Mouse (Mus musculus) forebrain, embryonic 14.5 days (tissue): ENCODE measurements around the gene Slc5a4a. TPM values are rescaled to one million over a fixed set of nuclear protein-coding genes. Genes with fewer than 3 reads are reported as not detected.

Source experiments
- ATAC-seq: fragments of 200-750 bp; cut with Nextera tagmentation; 2 replicates; pipeline ENCODE4 v1.8.0; 2017; ENCODE audit warnings: mild to moderate bottlenecking, moderate library complexity
- DNase-seq: peaks from one replicate; pipeline ENCODE4 v3.0.0-alpha.2; 2015; ENCODE audit warnings: low spot score
- H3K27ac ChIP-seq: fragments of 300-500 bp; sonication (generic); 2 replicates; pipeline ENCODE4 v1.5.1; 2014; ENCODE audit warnings: low read depth, mild to moderate bottlenecking, control low read depth, low read length, moderate library complexity
- H3K27me3 ChIP-seq: fragments of 300-500 bp; sonication (generic); replicated peaks from 2 replicates; pipeline ENCODE4 v1.6.1; 2014; ENCODE audit warnings: low read length, control low read depth, mixed read lengths; ENCODE audit not compliant: control insufficient read depth, insufficient read depth
- H3K36me3 ChIP-seq: fragments of 300-500 bp; sonication (generic); 2 replicates; pipeline ENCODE4 v1.6.1; 2014; ENCODE audit warnings: low read length, control low read depth; ENCODE audit not compliant: control insufficient read depth, insufficient read depth
- H3K4me1 ChIP-seq: fragments of 300-500 bp; sonication (generic); 2 replicates; pipeline ENCODE4 v1.6.1; 2014; ENCODE audit warnings: antibody characterized with exemption, low read length, control low read depth; ENCODE audit not compliant: control insufficient read depth, insufficient read depth
- H3K4me2 ChIP-seq: fragments of 300-500 bp; sonication (generic); 2 replicates; pipeline ENCODE4 v1.6.1; 2014; ENCODE audit warnings: mild to moderate bottlenecking, control low read depth, low read length
- H3K4me3 ChIP-seq: fragments of 300-500 bp; sonication (generic); 2 replicates; pipeline ENCODE4 v1.5.1; 2014; ENCODE audit warnings: low read depth, low read length, control low read depth
- H3K9ac ChIP-seq: fragments of 300-500 bp; sonication (generic); 2 replicates; pipeline ENCODE4 v1.6.1; 2014; ENCODE audit warnings: mild to moderate bottlenecking, low read length, control low read depth, moderate library complexity
- H3K9me3 ChIP-seq: fragments of 300-500 bp; sonication (generic); replicated peaks from 2 replicates; pipeline ENCODE4 v1.6.1; 2016; ENCODE audit warnings: low read length, control low read depth, mixed read lengths; ENCODE audit not compliant: control insufficient read depth
- WGBS: fragments of 180-500 bp; shearing (Covaris S2); extraction: QIAGEN DNeasy Blood & Tissue Kit; methylation state at CpG from one replicate; pipeline ENCODE4 v1.1.7; 2014; 5-methylcytosine and 5-hydroxymethylcytosine counted together
- polyA plus RNA-seq: library from polyadenylated mRNA; unstranded; fragments of >200 nt; fragmentation: Nextera tagmentation; extraction: Ambion mirVana; gene quantifications from 2 replicates; pipeline ENCODE4 v1.2.1, GENCODE M21; 2014

Gene Slc5a4a
- polyA plus RNA-seq, 1 experiment from 2014 or later, result not detected

- H3K36me3 ChIP-seq, result peaks cover 61% of the 10 kb centered on the region
- ATAC-seq, result no peak
- no peak overlapping the region for H3K9ac ChIP-seq
Measured at GRCm38 (mm10) chr10:76207262-76207796, 60.1 kb downstream of the Slc5a4a start.

DNA sequence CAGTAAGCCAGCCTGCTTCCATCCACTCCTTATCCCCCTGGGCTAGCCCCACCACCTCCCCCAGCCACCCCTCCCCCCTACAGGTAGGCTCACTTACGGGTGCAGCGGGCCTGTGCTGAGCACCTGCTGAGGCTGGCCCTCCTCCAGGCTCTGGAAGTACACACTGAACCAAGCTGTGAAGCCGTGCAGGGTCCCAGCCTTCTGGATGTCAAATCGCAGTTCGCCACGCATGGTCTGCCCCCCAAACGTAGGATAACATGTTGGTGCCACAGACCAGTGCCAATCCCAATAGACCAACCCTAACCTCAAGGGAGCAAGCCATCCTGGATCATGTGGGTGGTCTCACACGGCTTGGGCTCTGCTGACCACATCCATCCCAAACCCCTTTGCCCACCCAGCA, 62.0 kb downstream of the Slc5a4a start:
- Histone ChIP-seq H3K4me3 (no peak overlapping the region), H3K27me3 (no peaks in the 10 kb centered on the region), H3K9ac (no peak overlapping the region), H3K36me3 (peaks cover 78% of the 10 kb centered on the region), H3K27ac (no peak overlapping the region), H3K4me2 (no peak overlapping the region), H3K4me1 (no peaks in the 10 kb centered on the region), H3K9me3 (no peaks in the 10 kb centered on the region)
- ATAC-seq, result no peak
- DNase-seq, result no peak
- WGBS, result 90% methylated on average over 8 of the region's 8 CpGs

More at GRCm38 (mm10) chr10:76207262-76207796, 60.1 kb downstream of the Slc5a4a start:
- H3K27ac ChIP-seq, result no peak overlapping the region
- DNase-seq, result no peak
- H3K9me3 ChIP-seq, result no peaks in the 10 kb centered on the region
- H3K27me3 ChIP-seq, result no peaks in the 10 kb centered on the region
- no peak overlapping the region for H3K4me3 ChIP-seq
- 94% methylated on average over 13 of the region's 13 CpGs for WGBS
- no peak overlapping the region for H3K4me2 ChIP-seq
- H3K4me1 ChIP-seq, result no peaks in the 10 kb centered on the region

DNA sequence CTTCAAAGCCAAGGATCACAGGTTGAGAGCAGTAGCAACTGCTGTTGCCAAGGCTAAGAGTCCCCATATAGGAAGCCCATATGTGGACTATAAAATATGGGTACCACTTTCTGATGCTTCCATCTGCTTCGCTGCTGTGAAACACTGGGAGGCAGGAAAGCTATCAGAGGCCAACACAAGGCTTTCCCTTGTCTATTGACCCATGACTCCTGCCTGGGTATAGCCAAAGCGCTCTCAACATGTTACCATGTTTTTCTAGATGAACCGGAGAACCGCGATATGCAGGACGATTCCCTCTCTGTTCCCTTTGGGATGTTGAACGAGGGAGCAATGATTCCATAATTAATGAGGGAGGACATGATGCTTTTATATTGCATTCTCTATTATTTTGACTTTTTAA, 63.6 kb downstream of the Slc5a4a start:
- Histone ChIP-seq H3K4me3 (no peak overlapping the region), H3K36me3 (peaks cover 93% of the 10 kb centered on the region), H3K4me2 (no peak overlapping the region), H3K9me3 (peaks cover 10% of the 10 kb centered on the region; the same call in 1 of the 2 replicates), H3K27me3 (no peaks in the 10 kb centered on the region), H3K9ac (no peak overlapping the region), H3K27ac (no peak overlapping the region), H3K4me1 (no peaks in the 10 kb centered on the region)
- ATAC-seq (no peak), DNase-seq (no peak)
- 93% methylated on average over 7 of the region's 7 CpGs for WGBS

GRCm38 (mm10) chr10:76212121-76212520, 64.9 kb downstream of the Slc5a4a start:
- no peak overlapping the region for H3K4me2 ChIP-seq
- H3K4me3 ChIP-seq, result no peak overlapping the region
- DNase-seq, result no peak
- no peak overlapping the region for H3K9ac ChIP-seq
- H3K27ac ChIP-seq, result no peak overlapping the region
- ATAC-seq, result no peak
- H3K27me3 ChIP-seq, result no peaks in the 10 kb centered on the region
- H3K4me1 ChIP-seq, result no peaks in the 10 kb centered on the region
- H3K36me3 ChIP-seq, result peaks cover 94% of the 10 kb centered on the region
- peaks cover 10% of the 10 kb centered on the region; the same call in 1 of the 2 replicates for H3K9me3 ChIP-seq
- 95% methylated on average over 6 of the region's 6 CpGs for WGBS

- H3K36me3 ChIP-seq, result peaks cover 92% of the 10 kb centered on the region
- no peak for DNase-seq
- H3K9ac ChIP-seq, result no peak overlapping the region
- H3K4me2 ChIP-seq, result no peak overlapping the region
- no peak overlapping the region for H3K27ac ChIP-seq
- WGBS, result 91% methylated on average over 4 of the region's 4 CpGs
- H3K4me3 ChIP-seq, result no peak overlapping the region
- ATAC-seq, result no peak
- no peaks in the 10 kb centered on the region for H3K4me1 ChIP-seq
- H3K9me3 ChIP-seq, result peaks cover 10% of the 10 kb centered on the region; the same call in 1 of the 2 replicates
- no peaks in the 10 kb centered on the region for H3K27me3 ChIP-seq
Measured at GRCm38 (mm10) chr10:76214161-76214560, 66.9 kb downstream of the Slc5a4a start.

DNA sequence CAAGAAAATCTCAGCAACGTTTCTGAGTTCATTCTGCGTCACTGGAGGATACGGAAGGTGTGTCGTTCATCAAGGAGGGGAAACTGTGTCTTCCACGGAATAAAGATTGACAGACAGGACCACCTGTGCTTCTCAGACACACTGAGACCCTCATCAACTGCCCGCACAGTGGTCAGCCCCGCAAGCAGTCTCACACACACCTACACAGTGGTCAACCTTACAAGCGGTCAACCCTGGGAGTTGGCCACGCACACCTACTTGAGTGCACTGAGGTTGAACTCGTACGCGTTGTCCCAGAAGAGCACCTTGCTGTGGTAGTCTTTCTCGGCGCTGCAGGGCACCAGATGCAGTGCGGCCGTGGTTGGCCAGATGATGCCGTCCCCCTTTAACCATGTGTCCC, 69.8 kb downstream of the Slc5a4a start:
- H3K27me3 ChIP-seq, result no peaks in the 10 kb centered on the region
- H3K4me3 ChIP-seq, result no peak overlapping the region
- peaks cover 96% of the 10 kb centered on the region for H3K36me3 ChIP-seq
- ATAC-seq (no peak), DNase-seq (no peak)
- H3K9me3 ChIP-seq, result peaks cover 10% of the 10 kb centered on the region; the same call in 1 of the 2 replicates
- H3K27ac ChIP-seq, result no peak overlapping the region
- no peak overlapping the region for H3K4me2 ChIP-seq
- H3K9ac ChIP-seq, result no peak overlapping the region
- H3K4me1 ChIP-seq, result no peaks in the 10 kb centered on the region
- 97% methylated on average over 17 of the region's 17 CpGs for WGBS

GRCm38 (mm10) chr10:76218240-76218639, 71.0 kb downstream of the Slc5a4a start:
- Histone ChIP-seq H3K4me1 (no peaks in the 10 kb centered on the region), H3K27me3 (no peaks in the 10 kb centered on the region), H3K9ac (no peak overlapping the region), H3K4me2 (no peak overlapping the region), H3K9me3 (peaks cover 10% of the 10 kb centered on the region; the same call in 1 of the 2 replicates), H3K4me3 (no peak overlapping the region), H3K27ac (no peak overlapping the region), H3K36me3 (peaks cover 97% of the 10 kb centered on the region)
- DNase-seq (no peak), ATAC-seq (no peak)
- 86% methylated on average over 9 of the region's 9 CpGs for WGBS

- H3K36me3 ChIP-seq, result peaks cover 62% of the 10 kb centered on the region
- DNase-seq (no peak), ATAC-seq (no peak)
- no peak overlapping the region for H3K9ac ChIP-seq
- no peak overlapping the region for H3K4me3 ChIP-seq
- no peaks in the 10 kb centered on the region for H3K4me1 ChIP-seq
- H3K27ac ChIP-seq, result no peak overlapping the region
- WGBS, result 94% methylated on average over 11 of the region's 11 CpGs
- H3K9me3 ChIP-seq, result no peaks in the 10 kb centered on the region
- H3K27me3 ChIP-seq, result no peaks in the 10 kb centered on the region
- H3K4me2 ChIP-seq, result no peak overlapping the region
Measured at GRCm38 (mm10) chr10:76225944-76226343, 78.7 kb downstream of the Slc5a4a start.

DNA sequence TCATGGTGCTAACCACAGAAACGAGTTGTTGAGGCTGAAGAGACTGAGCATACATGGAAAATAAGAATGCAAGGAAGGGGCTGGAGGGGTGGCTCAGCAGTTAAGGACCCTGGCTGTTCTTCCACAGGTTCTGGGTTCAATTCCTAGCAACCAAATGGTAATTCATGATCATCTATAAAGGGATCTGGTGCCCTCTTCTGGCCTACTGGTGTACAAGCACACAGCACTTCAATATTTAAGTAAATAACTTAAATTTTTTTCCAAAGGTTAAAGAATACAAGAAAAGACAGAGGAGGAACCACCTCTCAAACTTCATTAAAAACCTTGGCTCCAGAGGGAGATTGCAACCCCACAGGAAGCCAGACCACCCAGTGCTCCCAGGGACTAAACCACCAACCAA, 82.4 kb downstream of the Slc5a4a start:
- Histone ChIP-seq H3K27ac (no peak overlapping the region), H3K4me1 (no peaks in the 10 kb centered on the region), H3K9me3 (no peaks in the 10 kb centered on the region), H3K9ac (no peak overlapping the region), H3K4me3 (no peak overlapping the region), H3K27me3 (no peaks in the 10 kb centered on the region), H3K4me2 (no peak overlapping the region), H3K36me3 (peaks cover 29% of the 10 kb centered on the region)
- DNase-seq (no peak), ATAC-seq (no peak)
- WGBS, result 78% methylated on average over 1 of the region's 1 CpGs
